Mouse (Mus musculus) brain, embryonic 14.5 days (tissue): Measurements from ENCODE around the gene Cd83.

Experiments used
- CTCF ChIP-seq: fragments of 200-500 bp; IDR thresholded peaks from 2 replicates; pipeline ENCODE4 v1.5.1; 2012; ENCODE audit warnings: inconsistent platforms, mild to moderate bottlenecking, moderate library complexity, borderline replicate concordance; ENCODE audit not compliant: insufficient read depth, insufficient read length; ENCODE audit errors: extremely low read depth
- POLR2A ChIP-seq: fragments of 200-500 bp; IDR thresholded peaks from 2 replicates; pipeline ENCODE4 v1.6.1; 2012; ENCODE audit warnings: mild to moderate bottlenecking, inconsistent platforms, borderline replicate concordance; ENCODE audit not compliant: poor library complexity, insufficient read depth, insufficient read length, severe bottlenecking; ENCODE audit errors: extremely low read depth

DNA sequence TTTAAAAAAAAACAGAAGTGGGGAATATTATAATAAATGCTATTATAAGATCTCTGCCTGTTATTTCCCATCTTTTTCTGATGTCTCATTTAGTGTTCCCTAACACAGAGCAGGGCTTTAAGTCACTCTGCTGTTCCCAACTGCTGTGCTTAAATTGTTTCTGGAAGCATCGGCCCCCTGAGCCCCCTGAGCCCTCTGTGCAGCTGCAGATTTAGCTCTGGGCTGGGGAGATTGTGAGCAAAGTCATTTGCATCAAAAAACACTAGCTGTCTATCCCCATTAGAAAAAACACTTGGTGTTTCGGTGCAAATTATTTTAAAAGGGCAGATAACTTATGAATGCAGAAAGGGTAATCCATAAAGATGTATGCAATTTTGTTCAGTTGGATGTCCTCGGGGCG lies 66.5 kb downstream of the Cd83 start:
- TF ChIP-seq CTCF = no peak
- TF ChIP-seq POLR2A = no peak
